Mouse (Mus musculus) kidney, postnatal 0 days (tissue): ENCODE results near the gene Zdhhc14. TPM values are rescaled to one million over a fixed set of nuclear protein-coding genes. Genes with fewer than 3 reads are reported as not detected.

ENCODE experiments used
- ATAC-seq: fragments of 200-750 bp; cut with Nextera tagmentation; replicated peaks from 2 replicates; pipeline ENCODE4 v1.8.0; 2017; ENCODE audit warnings: low read depth, moderate number of reproducible peaks, moderate TSS enrichment, moderate library complexity; ENCODE audit not compliant: low FRiP score
- DNase-seq: peaks from one replicate; pipeline ENCODE4 v3.0.0-alpha.2; 2016; ENCODE audit warnings: low spot score
- H3K27ac ChIP-seq: fragments of 300-500 bp; sonication (generic); 2 replicates; pipeline ENCODE4 v1.5.1; 2014; ENCODE audit warnings: mild to moderate bottlenecking
- H3K27me3 ChIP-seq: fragments of 300-500 bp; sonication (generic); 2 replicates; pipeline ENCODE4 v1.6.1; 2014; ENCODE audit warnings: low read length, mixed read lengths; ENCODE audit not compliant: insufficient read depth
- H3K36me3 ChIP-seq: fragments of 300-500 bp; sonication (generic); 2 replicates; pipeline ENCODE4 v1.6.1; 2014; ENCODE audit warnings: low read length, mixed read lengths; ENCODE audit not compliant: insufficient read depth
- H3K4me1 ChIP-seq: fragments of 300-500 bp; sonication (generic); replicated peaks from 2 replicates; pipeline ENCODE4 v1.6.1; 2014; ENCODE audit warnings: antibody characterized with exemption, low read length, mixed read lengths; ENCODE audit not compliant: insufficient read depth
- H3K4me2 ChIP-seq: fragments of 300-500 bp; sonication (generic); 2 replicates; pipeline ENCODE4 v1.6.1; 2014; ENCODE audit warnings: mild to moderate bottlenecking, low read length, moderate library complexity, mixed read lengths
- H3K4me3 ChIP-seq: fragments of 300-500 bp; sonication (generic); replicated peaks from 2 replicates; pipeline ENCODE4 v1.5.1; 2014; ENCODE audit warnings: low read depth, low read length
- H3K9ac ChIP-seq: fragments of 300-500 bp; sonication (generic); 2 replicates; pipeline ENCODE4 v1.6.1; 2014; ENCODE audit warnings: low read depth, low read length
- H3K9me3 ChIP-seq: fragments of 300-500 bp; sonication (generic); replicated peaks from 2 replicates; pipeline ENCODE4 v1.6.1; 2016; ENCODE audit warnings: low read length, inconsistent platforms, mixed read lengths
- CTCF ChIP-seq: IDR thresholded peaks from 2 replicates; pipeline ENCODE4 v1.5.1; 2016; ENCODE audit warnings: antibody characterized with exemption, low read depth, mild to moderate bottlenecking, moderate library complexity
- WGBS: fragments of 180-500 bp; shearing (Covaris S2); extraction: QIAGEN DNeasy Blood & Tissue Kit; methylation state at CpG from one replicate; pipeline ENCODE4 v1.1.7; 2014; 5-methylcytosine and 5-hydroxymethylcytosine counted together
- polyA plus RNA-seq: library from polyadenylated mRNA; unstranded; fragments of >200 nt; fragmentation: Nextera tagmentation; extraction: Ambion mirVana; gene quantifications from 2 replicates; pipeline ENCODE4 v1.2.1, GENCODE M21; 2015

The Zdhhc14 gene
- polyA plus RNA-seq, 1 experiment from 2014 or later = 5.3 TPM

DNA sequence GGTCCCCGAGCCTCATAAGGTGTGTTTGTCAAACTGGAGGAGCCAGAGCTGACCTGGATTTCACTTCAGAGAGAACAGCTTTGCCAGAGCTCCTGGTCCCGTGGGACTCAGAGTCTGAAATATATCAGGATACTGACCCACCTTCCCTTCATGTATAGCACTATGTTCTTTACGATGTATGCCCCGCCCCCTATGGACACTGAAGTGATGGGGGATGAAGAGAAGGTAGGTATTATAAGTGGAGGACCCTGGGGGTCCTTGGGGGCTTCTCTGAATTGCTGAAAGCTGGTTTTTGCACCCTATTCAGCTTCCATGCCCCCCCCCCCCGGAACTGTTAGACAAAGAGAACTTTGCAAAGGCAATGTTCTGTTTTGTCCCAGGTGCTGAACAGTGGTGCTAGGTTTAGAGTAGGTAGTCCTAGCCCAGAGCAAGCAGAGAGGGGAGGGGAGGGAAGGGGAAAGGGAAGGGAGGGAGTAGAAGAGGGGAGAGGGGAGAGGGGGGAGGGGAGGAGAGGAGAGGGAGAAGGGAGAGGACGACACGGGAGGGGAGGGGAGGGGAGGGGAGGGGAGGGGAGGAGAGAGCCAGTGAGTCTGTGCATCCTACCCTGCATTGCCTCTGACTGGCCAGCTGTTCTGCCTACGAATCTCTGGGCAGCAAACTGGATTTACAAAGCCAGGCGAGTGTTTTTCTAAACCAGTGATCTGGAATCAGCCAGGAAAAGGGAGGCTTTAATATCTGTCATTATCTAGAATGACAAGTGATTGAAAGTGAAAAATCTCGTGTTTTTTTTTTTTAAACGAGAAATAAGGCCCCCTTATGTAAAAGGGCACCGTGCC lies 44.1 kb downstream of the Zdhhc14 start:
- Histone ChIP-seq H3K27me3 (no peaks in the 10 kb centered on the region), H3K4me1 (peaks cover 9% of the 10 kb centered on the region; the same call in 1 of the 2 replicates), H3K4me3 (no peak overlapping the region), H3K4me2 (no peak overlapping the region), H3K36me3 (no peaks in the 10 kb centered on the region), H3K27ac (no peak overlapping the region), H3K9ac (no peak overlapping the region), H3K9me3 (no peaks in the 10 kb centered on the region)
- no peak for TF ChIP-seq CTCF
- DNase-seq (no peak), ATAC-seq (no peak)
- 55% methylated on average over 11 of the region's 12 CpGs for WGBS

DNA sequence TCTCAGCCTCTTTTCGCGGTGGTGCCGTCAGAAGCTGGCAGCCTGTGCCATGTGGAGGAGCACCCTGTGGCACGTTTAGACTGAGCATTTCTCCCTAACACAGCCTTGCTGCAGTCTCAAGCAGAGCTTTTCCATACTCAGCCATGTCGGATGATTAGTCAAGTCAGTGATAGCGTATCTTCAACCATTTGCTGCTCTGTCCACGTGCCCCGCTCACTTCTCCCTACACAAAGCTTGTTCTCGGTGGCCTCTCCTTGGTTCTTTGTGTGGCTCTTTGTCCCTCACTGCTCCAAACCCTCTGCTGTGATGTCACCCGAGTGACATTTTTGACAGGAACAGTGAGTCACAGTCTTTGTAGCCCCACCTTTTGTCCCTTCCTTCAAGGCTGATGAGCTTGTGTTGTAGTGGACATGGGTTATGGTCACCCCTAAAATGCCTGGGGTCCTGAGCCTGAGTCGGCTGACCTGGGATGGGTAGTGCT lies 44.8 kb downstream of the Zdhhc14 start:
- Histone ChIP-seq H3K4me2 (no peak overlapping the region), H3K4me1 (peaks cover 9% of the 10 kb centered on the region; the same call in 1 of the 2 replicates), H3K9ac (no peak overlapping the region), H3K27ac (no peak overlapping the region), H3K27me3 (no peaks in the 10 kb centered on the region), H3K9me3 (no peaks in the 10 kb centered on the region), H3K4me3 (no peak overlapping the region), H3K36me3 (no peaks in the 10 kb centered on the region)
- no peak for TF ChIP-seq CTCF
- ATAC-seq (no peak), DNase-seq (no peak)
- 50% methylated on average over 11 of the region's 11 CpGs for WGBS

DNA sequence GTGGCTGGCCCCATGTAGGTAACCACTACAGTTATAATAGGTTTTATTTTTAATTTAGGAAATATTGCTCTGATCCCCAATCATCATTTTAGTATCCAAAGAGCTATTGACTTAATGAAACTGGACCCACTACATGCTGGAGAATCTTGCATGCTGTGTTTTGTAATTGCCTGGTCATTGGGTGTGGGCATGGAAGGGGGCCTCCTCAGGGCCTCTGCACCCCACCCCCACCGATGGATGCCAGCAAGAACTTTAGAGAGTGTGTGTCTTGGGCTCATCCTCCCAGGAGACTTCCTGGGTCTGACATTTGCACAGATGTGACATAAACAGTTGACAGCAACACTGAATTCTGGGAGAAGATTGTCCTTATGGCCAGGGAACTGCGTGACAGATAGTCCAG lies 49.8 kb downstream of the Zdhhc14 start:
- Histone ChIP-seq H3K36me3 (no peaks in the 10 kb centered on the region), H3K4me3 (no peak overlapping the region), H3K4me1 (peaks cover 8% of the 10 kb centered on the region; the same call in 1 of the 2 replicates), H3K9me3 (no peaks in the 10 kb centered on the region), H3K27ac (no peak overlapping the region), H3K9ac (no peak overlapping the region), H3K4me2 (no peak overlapping the region), H3K27me3 (no peaks in the 10 kb centered on the region)
- TF ChIP-seq CTCF = no peak
- ATAC-seq (no peak), DNase-seq (no peak)
- 80% methylated on average over 2 of the region's 2 CpGs for WGBS

DNA sequence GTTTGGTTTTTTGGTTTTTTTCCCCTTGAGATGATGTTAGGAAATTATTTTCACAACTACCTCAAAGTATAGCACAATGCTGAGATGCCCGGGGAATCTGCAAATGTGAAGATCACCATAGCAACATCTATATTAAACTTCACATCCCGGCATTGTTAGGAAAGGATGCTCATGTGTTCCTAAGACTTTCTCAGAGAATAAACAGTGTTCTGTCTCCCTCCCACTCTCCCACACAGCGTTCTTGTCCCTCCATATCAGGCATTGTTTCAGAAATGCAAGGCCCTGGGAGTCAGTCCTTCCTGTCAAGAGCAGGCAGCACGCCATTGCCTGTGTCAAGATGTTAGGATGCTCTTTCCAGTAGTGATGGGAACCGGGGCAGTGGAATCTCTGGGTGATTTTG lies 51.7 kb downstream of the Zdhhc14 start:
- H3K27me3 ChIP-seq = no peaks in the 10 kb centered on the region
- no peaks in the 10 kb centered on the region for H3K9me3 ChIP-seq
- no peaks in the 10 kb centered on the region for H3K36me3 ChIP-seq
- no peaks in the 10 kb centered on the region for H3K4me1 ChIP-seq
- no peak overlapping the region for H3K4me2 ChIP-seq
- ATAC-seq (no peak), DNase-seq (no peak)
- WGBS = 69% methylated on average over 5 of the region's 5 CpGs
- no peak overlapping the region for H3K9ac ChIP-seq
- no peak overlapping the region for H3K4me3 ChIP-seq
- no peak for TF ChIP-seq CTCF
- no peak overlapping the region for H3K27ac ChIP-seq

DNA sequence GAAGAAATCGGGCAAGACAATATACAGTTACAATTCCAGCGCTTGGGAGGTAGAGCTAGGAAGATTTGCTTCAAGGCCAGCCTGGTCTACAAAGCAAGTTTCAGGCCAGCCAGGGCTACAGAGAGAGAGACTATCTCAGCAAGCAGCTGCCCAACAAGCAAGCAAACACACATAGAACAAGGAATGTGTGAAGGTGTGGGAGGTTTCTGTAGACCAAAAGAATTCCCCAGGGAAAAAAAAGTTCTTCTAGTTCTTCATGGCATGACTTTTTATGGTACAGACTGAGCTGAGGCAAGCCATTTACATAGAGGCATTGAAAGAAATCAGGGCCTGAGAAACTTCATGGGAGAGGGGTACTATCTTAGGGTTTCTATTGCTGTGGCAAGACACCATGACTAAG lies 52.7 kb downstream of the Zdhhc14 start:
- H3K27me3 ChIP-seq = no peaks in the 10 kb centered on the region
- ATAC-seq = no peak
- no peak overlapping the region for H3K9ac ChIP-seq
- no peaks in the 10 kb centered on the region for H3K9me3 ChIP-seq
- H3K27ac ChIP-seq = no peak overlapping the region
- TF ChIP-seq CTCF = no peak
- WGBS = 95% methylated on average over 2 of the region's 2 CpGs
- DNase-seq = no peak
- H3K36me3 ChIP-seq = no peaks in the 10 kb centered on the region
- H3K4me3 ChIP-seq = no peak overlapping the region
- no peak overlapping the region for H3K4me2 ChIP-seq
- H3K4me1 ChIP-seq = no peaks in the 10 kb centered on the region

DNA sequence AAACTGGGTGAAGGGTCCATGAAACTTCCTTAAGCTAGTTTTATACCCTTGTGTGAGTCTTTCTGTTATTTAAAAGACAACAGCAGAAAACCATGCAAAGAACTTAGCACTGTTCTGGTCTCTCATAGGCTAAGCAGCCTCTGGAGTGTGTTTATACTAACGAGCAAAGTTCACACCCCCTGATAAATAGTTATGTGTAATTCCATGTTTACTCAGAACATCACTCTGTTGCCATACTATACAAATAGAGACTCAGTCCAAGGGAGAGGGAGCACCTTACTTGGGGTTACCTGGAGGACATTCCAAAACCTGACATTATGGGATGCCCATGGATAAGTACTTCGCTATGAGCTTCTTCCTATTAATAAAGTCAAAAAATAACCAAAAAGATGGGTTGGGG lies 56.2 kb downstream of the Zdhhc14 start:
- H3K27me3 ChIP-seq = no peaks in the 10 kb centered on the region
- no peaks in the 10 kb centered on the region for H3K9me3 ChIP-seq
- no peaks in the 10 kb centered on the region for H3K4me1 ChIP-seq
- no peak overlapping the region for H3K4me3 ChIP-seq
- DNase-seq (no peak), ATAC-seq (no peak)
- TF ChIP-seq CTCF = no peak
- H3K9ac ChIP-seq = no peak overlapping the region
- H3K4me2 ChIP-seq = no peak overlapping the region
- WGBS = 91% methylated on average over 2 of the region's 2 CpGs
- no peaks in the 10 kb centered on the region for H3K36me3 ChIP-seq
- H3K27ac ChIP-seq = no peak overlapping the region
